ENCODE assay signal across 20 mouse cellular contexts in genomic region chr10:114841966-114842365, GRCm38 (mm10). TPM values are rescaled to one million over a fixed set of nuclear protein-coding genes. Genes with fewer than 3 reads are reported as not detected.
DNase-seq lines count a peak whose midpoint lies in the region; ATAC-seq and TF ChIP-seq lines count a peak whose summit lies in the region.
"Had no signal": no experiment of that assay in that cellular context is flagged by ENCODE, and none has a peak within 500 bp of the region (broad histone marks: within the 10 kb centered on the region; RNA-seq: fewer than 3 reads in every experiment).

No protein-coding gene starts in this region.

- H3K4me1 ChIP-seq in midbrain, embryonic 12.5 days, result no peaks in the 10 kb centered on the region
- H3K4me1 ChIP-seq in midbrain, embryonic 10.5 days, result no peaks in the 10 kb centered on the region
- H3K4me1 ChIP-seq: embryonic facial prominence, embryonic 10.5 days; heart, embryonic 15.5 days; hindbrain, embryonic 10.5 days had no signal

- DNase-seq in left cerebral cortex, adult 2 months (ENCODE audit: extremely low spot score in 1 of 2, low spot score in 2 of 2), result no peak
- DNase-seq in left cerebral cortex, adult 11 months (ENCODE audit: low spot score), result no peak
- no peak for DNase-seq in midbrain, embryonic 10.5 days (ENCODE audit: low spot score)
- DNase-seq in telencephalon, adult 2 months (ENCODE audit: low read depth, low spot score), result peak; percentile 8
- DNase-seq in gastrocnemius, postnatal 14 days, result no peak
- DNase-seq: adrenal gland, adult 2 months; adrenal gland, postnatal 25 days; cerebellum, adult 2 months; cerebellum, postnatal 10 days; gastrocnemius, postnatal 10 days; heart, postnatal 14 days had no signal

- H3K9ac ChIP-seq in midbrain, embryonic 12.5 days (replicated peaks), result no peak overlapping the region
- H3K9ac ChIP-seq: heart, embryonic 15.5 days; hindbrain, embryonic 14.5 days had no signal

- TF ChIP-seq CTCF in left cerebral cortex, adult 2 months (IDR thresholded peaks at IDR 0.05), result no peak

- 0 out of 2 replicates have a peak, but pooled peaks have one; percentile 30 for ATAC-seq in midbrain, embryonic 12.5 days (ENCODE audit: low FRiP score, low read depth)
- 0 out of 2 replicates have a peak, but pooled peaks have one; percentile 22 for ATAC-seq in monocyte, adult 5-6 weeks (replicated peaks; ENCODE audit: insufficient number of reproducible peaks, low FRiP score, low TSS enrichment, poor library complexity, severe bottlenecking)
- ATAC-seq: forebrain, embryonic 14.5 days had no signal

- H3K27ac ChIP-seq in left cerebral cortex, adult 2 months, result peak overlapping the region; percentile 67
- H3K27ac ChIP-seq in midbrain, embryonic 12.5 days (replicated peaks), result no peak overlapping the region
- no peak overlapping the region for H3K27ac ChIP-seq in midbrain, embryonic 10.5 days (replicated peaks)
- H3K27ac ChIP-seq: embryonic facial prominence, embryonic 10.5 days; heart, embryonic 15.5 days; hindbrain, embryonic 10.5 days; hindbrain, embryonic 14.5 days had no signal

- intact Hi-C loops in left cerebral cortex, adult 2 months (cut with DNase I), result loop anchor here (1.0 to 5.0 kb wide), 3 partner anchors 29 to 175 kb away; no protein-coding TSS in a partner anchor
- intact Hi-C loops in gastrocnemius, postnatal 14 days (cut with DNase I; ENCODE audit: low total_unique reads), result no loop called here

- no peaks in the 10 kb centered on the region for H3K36me3 ChIP-seq in midbrain, embryonic 12.5 days
- H3K36me3 ChIP-seq in midbrain, embryonic 10.5 days, result no peaks in the 10 kb centered on the region
- H3K36me3 ChIP-seq: embryonic facial prominence, embryonic 10.5 days; heart, embryonic 15.5 days; hindbrain, embryonic 10.5 days had no signal

- H3K4me3 ChIP-seq in left cerebral cortex, adult 2 months, result no peak overlapping the region
- H3K4me3 ChIP-seq in midbrain, embryonic 12.5 days, result no peak overlapping the region
- no peak overlapping the region for H3K4me3 ChIP-seq in midbrain, embryonic 10.5 days
- H3K4me3 ChIP-seq: embryonic facial prominence, embryonic 10.5 days; heart, embryonic 15.5 days; hindbrain, embryonic 10.5 days had no signal

- H3K27me3 ChIP-seq in midbrain, embryonic 12.5 days, result no peaks in the 10 kb centered on the region
- H3K27me3 ChIP-seq in midbrain, embryonic 10.5 days (ENCODE audit: low read depth, poor library complexity, severe bottlenecking), result no peaks in the 10 kb centered on the region
- H3K27me3 ChIP-seq: heart, embryonic 15.5 days had no signal

- H3K9me3 ChIP-seq in midbrain, embryonic 12.5 days, result no peaks in the 10 kb centered on the region
- no peaks in the 10 kb centered on the region for H3K9me3 ChIP-seq in midbrain, embryonic 10.5 days (replicated peaks)
- H3K9me3 ChIP-seq: embryonic facial prominence, embryonic 10.5 days; heart, embryonic 15.5 days; hindbrain, embryonic 10.5 days had no signal

- no peak overlapping the region for H3K4me2 ChIP-seq in midbrain, embryonic 12.5 days (replicated peaks)
- H3K4me2 ChIP-seq: heart, embryonic 11.5 days; heart, embryonic 15.5 days; hindbrain, embryonic 14.5 days had no signal

- WGBS in midbrain, embryonic 12.5 days, result 90% methylated on average over 12 of the region's 12 CpGs
- WGBS in midbrain, embryonic 10.5 days, result 96% methylated on average over 12 of the region's 12 CpGs

RNA-seq across cellular contexts. Expression of gene Trhde, which starts 39.9 kb away (rescaled TPM):
- 10 to 100 TPM; 29.1 to 29.6 TPM for total RNA-seq in left cerebral cortex, adult 2 months (2021)
- 1.8 and 2.6 TPM in 2 replicates for polyA plus RNA-seq in midbrain, embryonic 12.5 days (2016; fragmentation: Nextera tagmentation; extraction: Ambion mirVana)
- 0.25 and 0.26 TPM in 2 replicates for polyA plus RNA-seq in midbrain, embryonic 10.5 days (2016; fragmentation: Nextera tagmentation; extraction: Ambion mirVana)
- total RNA-seq in monocyte, adult 5-6 weeks (2017), result not detected in 3 replicates
- under 1 TPM; 0.40 to 0.66 TPM for total RNA-seq in gastrocnemius, postnatal 14 days (2021)
- total RNA-seq: ES-E14 had no signal

Comparison
In these comparisons a context has a peak if more than half of its experiments do, and no peak if none do; other contexts are left out.
1. RNA of gene Trhde, which starts 39.9 kb away (total RNA-seq): 29.1 to 29.6 TPM in left cerebral cortex, adult 2 months; 0.40 to 0.66 TPM in gastrocnemius, postnatal 14 days and not detected in monocyte, adult 5-6 weeks; every median in the first group is over 10 times any median in the second.